Mouse (Mus musculus): ENCODE measurements around the gene Med25.

- no peak for TF ChIP-seq GATA1 (IDR thresholded peaks at IDR 0.05; ENCODE audit: borderline replicate concordance, low read length)
- TF ChIP-seq FLI1 (IDR thresholded peaks at IDR 0.05; ENCODE audit: low read length): no peak
These were observed 23.4 kb downstream of the Med25 start for GRCm38 (mm10) chr7:44868919-44869696.
